Mouse (Mus musculus) embryonic facial prominence, embryonic 14.5 days (tissue): ENCODE results near the gene Pom121l2. TPM values are rescaled to one million over a fixed set of nuclear protein-coding genes. Genes with fewer than 3 reads are reported as not detected.

Source experiments
- ATAC-seq: fragments of 200-750 bp; cut with Nextera tagmentation; 2 replicates; pipeline ENCODE4 v1.8.0; 2017; ENCODE audit warnings: low read depth, moderate number of reproducible peaks, moderate TSS enrichment
- DNase-seq: peaks from one replicate; pipeline ENCODE4 v3.0.0-alpha.2; 2015; ENCODE audit warnings: low spot score
- H3K27ac ChIP-seq: fragments of 300-500 bp; sonication (generic); replicated peaks from 2 replicates; pipeline ENCODE4 v1.5.1; 2014; ENCODE audit warnings: low read depth, mild to moderate bottlenecking, low read length, moderate library complexity
- H3K27me3 ChIP-seq: fragments of 300-500 bp; sonication (generic); replicated peaks from 2 replicates; pipeline ENCODE4 v1.6.1; 2014; ENCODE audit warnings: low read length; ENCODE audit not compliant: control insufficient read depth, insufficient read depth
- H3K36me3 ChIP-seq: fragments of 300-500 bp; sonication (generic); 2 replicates; pipeline ENCODE4 v1.6.1; 2014; ENCODE audit warnings: low read length, mixed read lengths; ENCODE audit not compliant: control insufficient read depth, insufficient read depth
- H3K4me1 ChIP-seq: fragments of 300-500 bp; sonication (generic); 2 replicates; pipeline ENCODE4 v1.6.1; 2014; ENCODE audit warnings: antibody characterized with exemption, low read length; ENCODE audit not compliant: control insufficient read depth, insufficient read depth
- H3K4me2 ChIP-seq: fragments of 300-500 bp; sonication (generic); 2 replicates; pipeline ENCODE4 v1.6.1; 2014; ENCODE audit warnings: low read depth, mild to moderate bottlenecking, low read length, moderate library complexity, mixed read lengths
- H3K4me3 ChIP-seq: fragments of 300-500 bp; sonication (generic); 2 replicates; pipeline ENCODE4 v1.5.1; 2014; ENCODE audit warnings: low read depth, mild to moderate bottlenecking, low read length
- H3K9ac ChIP-seq: fragments of 300-500 bp; sonication (generic); 2 replicates; pipeline ENCODE4 v1.6.1; 2014; ENCODE audit warnings: low read depth, mild to moderate bottlenecking, low read length, moderate library complexity, mixed read lengths
- H3K9me3 ChIP-seq: fragments of 300-500 bp; sonication (generic); 2 replicates; pipeline ENCODE4 v1.6.1; 2016; ENCODE audit warnings: low read length; ENCODE audit not compliant: control insufficient read depth
- WGBS: fragments of 180-500 bp; shearing (Covaris S2); extraction: QIAGEN DNeasy Blood & Tissue Kit; methylation state at CpG from one replicate; pipeline ENCODE4 v1.1.7; 2014; 5-methylcytosine and 5-hydroxymethylcytosine counted together
- polyA plus RNA-seq: library from polyadenylated mRNA; unstranded; fragments of >200 nt; fragmentation: Nextera tagmentation; extraction: Ambion mirVana; gene quantifications from 2 replicates; pipeline ENCODE4 v1.2.1, GENCODE M21; 2014

The Pom121l2 gene
- polyA plus RNA-seq, 1 experiment from 2014 or later = 0.11 TPM

DNA sequence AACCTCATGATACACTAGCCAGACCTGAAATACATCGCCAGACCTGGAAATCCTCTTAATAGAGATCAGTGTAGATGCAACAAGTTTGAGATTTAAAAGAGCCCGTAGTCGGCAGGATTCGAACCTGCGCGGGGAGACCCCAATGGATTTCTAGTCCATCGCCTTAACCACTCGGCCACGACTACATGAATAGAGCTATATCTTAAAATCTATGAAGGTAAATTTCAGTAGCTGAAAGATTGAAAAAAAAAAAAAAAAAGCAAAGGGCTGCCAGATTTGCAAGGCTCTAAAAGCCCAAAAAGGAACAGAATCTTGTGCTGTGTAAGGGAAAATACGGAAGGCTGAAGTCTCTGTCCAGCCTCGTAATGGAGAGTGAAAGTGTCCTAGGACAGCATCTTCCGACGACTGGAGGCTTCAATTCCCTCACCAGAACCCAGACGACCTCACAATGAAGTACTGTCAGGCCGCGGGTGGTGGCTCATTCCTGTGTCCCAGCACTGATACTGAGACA, 40.1 kb upstream of the Pom121l2 start:
- DNase-seq = peak; percentile 88
- Histone ChIP-seq H3K36me3 (no peaks in the 10 kb centered on the region), H3K9ac (peak overlapping the region; percentile 65), H3K27me3 (no peaks in the 10 kb centered on the region), H3K4me3 (peak overlapping the region; percentile 58), H3K4me2 (peak overlapping the region; percentile 64), H3K9me3 (no peaks in the 10 kb centered on the region), H3K27ac (peak overlapping the region; percentile 68), H3K4me1 (peaks cover 4% of the 10 kb centered on the region; the same call in 1 of the 2 replicates)
- ATAC-seq = peak; percentile 64
- 0% methylated on average over 16 of the region's 16 CpGs for WGBS

- H3K4me2 ChIP-seq = no peak overlapping the region
- peaks cover 6% of the 10 kb centered on the region; the same call in 1 of the 2 replicates for H3K36me3 ChIP-seq
- DNase-seq = no peak
- H3K4me1 ChIP-seq = 0 out of 2 replicates have a peak, but pooled peaks cover 3% of the 10 kb centered on the region
- no peak overlapping the region for H3K9ac ChIP-seq
- no peak overlapping the region for H3K4me3 ChIP-seq
- ATAC-seq = no peak
- no peak overlapping the region for H3K27ac ChIP-seq
- H3K9me3 ChIP-seq = no peaks in the 10 kb centered on the region
- WGBS = 72% methylated on average over 1 of the region's 1 CpGs
- H3K27me3 ChIP-seq = no peaks in the 10 kb centered on the region
Observed at GRCm38 (mm10) chr13:21943644-21944043, 37.4 kb upstream of the Pom121l2 start.

- peak overlapping the region; percentile 86 for H3K4me2 ChIP-seq
- 0 out of 2 replicates have a peak, but pooled peaks cover 3% of the 10 kb centered on the region for H3K4me1 ChIP-seq
- H3K9me3 ChIP-seq = no peaks in the 10 kb centered on the region
- DNase-seq (no peak), ATAC-seq (no peak; the same call in 1 of the 2 replicates)
- H3K36me3 ChIP-seq = peaks cover 12% of the 10 kb centered on the region; the same call in 1 of the 2 replicates
- peak overlapping the region; percentile 85 for H3K27ac ChIP-seq
- peak overlapping the region; percentile 80 for H3K4me3 ChIP-seq
- no peaks in the 10 kb centered on the region for H3K27me3 ChIP-seq
- WGBS = 1% methylated on average over 7 of the region's 7 CpGs
- H3K9ac ChIP-seq = peak overlapping the region; percentile 88
Observed at GRCm38 (mm10) chr13:21944592-21944925, 36.4 kb upstream of the Pom121l2 start.

DNA sequence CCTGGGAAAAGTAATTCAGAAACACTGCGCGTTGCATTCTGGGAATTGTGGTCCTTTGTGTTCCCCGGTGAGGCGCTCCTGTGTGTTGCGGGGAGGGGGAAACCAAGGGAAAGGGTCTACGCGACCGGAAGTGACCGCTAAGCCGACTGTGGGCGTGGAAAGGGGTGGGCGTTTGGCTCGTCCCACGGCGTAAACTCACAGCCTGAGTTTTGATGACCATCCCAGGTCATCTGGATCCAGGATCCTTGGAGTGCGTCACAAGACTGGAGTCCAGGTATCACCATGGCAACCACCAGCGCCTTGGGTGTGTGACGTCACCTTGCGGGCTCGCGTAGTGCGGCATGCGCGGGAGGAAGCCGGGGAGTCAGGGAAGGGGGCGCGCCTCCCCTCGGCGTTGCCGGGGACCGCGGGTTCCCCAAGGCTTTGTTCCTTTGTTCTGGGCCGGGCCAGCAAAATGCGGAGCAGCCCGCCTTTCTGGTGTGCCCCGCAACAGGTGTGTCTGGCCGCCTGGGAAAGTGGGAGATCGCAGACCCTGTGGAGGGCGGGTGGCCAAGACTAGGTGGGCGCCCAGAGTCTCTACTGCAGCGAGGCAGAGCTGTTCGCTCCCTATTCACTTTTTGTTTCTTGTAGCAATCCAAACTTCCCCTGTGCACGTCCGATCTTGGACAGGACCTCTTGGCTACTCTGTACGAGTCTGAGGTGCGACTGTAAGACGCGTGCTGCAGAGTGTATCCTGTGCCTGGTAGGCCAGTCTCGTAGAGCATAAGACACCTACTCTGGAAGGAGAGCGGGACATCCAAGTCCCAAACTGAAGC, 35.9 kb upstream of the Pom121l2 start, which contains the start of gene Zfp184:
Gene Zfp184 (plus strand): TSS at position 169 of the 815 bp plus-strand sequence.
- DNase-seq (peak; percentile 98), ATAC-seq (peak; percentile 92)
- 0 out of 2 replicates have a peak, but pooled peaks cover 3% of the 10 kb centered on the region for H3K4me1 ChIP-seq
- peak within 1 kb of the TSS; percentile 88 for H3K9ac ChIP-seq
- H3K4me2 ChIP-seq = peak within 1 kb of the TSS; percentile 86
- under 1% methylated on average over 46 of the region's 50 CpGs for WGBS
- H3K9me3 ChIP-seq = no peaks in the 10 kb centered on the region
- peak within 1 kb of the TSS; percentile 80 for H3K4me3 ChIP-seq
- peak within 1 kb of the TSS; percentile 85 for H3K27ac ChIP-seq
- peaks cover 17% of the 10 kb centered on the region for H3K36me3 ChIP-seq
- H3K27me3 ChIP-seq = no peaks in the 10 kb centered on the region

DNA sequence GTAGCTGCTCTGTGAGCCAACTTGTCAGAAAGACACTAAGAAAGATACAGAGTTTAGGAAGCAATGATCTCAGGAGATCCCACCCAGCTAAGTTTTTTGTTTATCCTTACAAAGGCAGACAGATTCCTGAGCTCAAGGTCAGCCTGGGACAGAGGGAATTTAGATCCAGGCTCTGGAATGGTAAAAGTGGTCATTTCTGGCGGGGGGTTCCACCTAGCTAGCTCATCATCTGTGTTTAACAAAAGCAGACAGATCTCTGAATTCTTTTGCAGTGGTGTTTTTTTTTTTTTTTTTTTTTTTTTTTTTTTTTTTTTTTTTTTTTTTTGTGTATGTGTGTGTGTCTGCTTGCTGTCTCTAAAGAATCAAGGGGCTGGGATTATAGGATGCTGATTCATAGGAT, 11.7 kb upstream of the Pom121l2 start:
- no peaks in the 10 kb centered on the region for H3K36me3 ChIP-seq
- ATAC-seq (no peak), DNase-seq (no peak)
- WGBS = 31% methylated on average over 1 of the region's 1 CpGs
- H3K4me1 ChIP-seq = no peaks in the 10 kb centered on the region
- no peak overlapping the region for H3K27ac ChIP-seq
- H3K4me2 ChIP-seq = no peak overlapping the region
- no peaks in the 10 kb centered on the region for H3K9me3 ChIP-seq
- no peak overlapping the region for H3K9ac ChIP-seq
- no peaks in the 10 kb centered on the region for H3K27me3 ChIP-seq
- H3K4me3 ChIP-seq = no peak overlapping the region

- 41% methylated on average over 2 of the region's 2 CpGs for WGBS
- Histone ChIP-seq H3K27me3 (no peaks in the 10 kb centered on the region), H3K4me3 (no peak overlapping the region), H3K9me3 (no peaks in the 10 kb centered on the region), H3K36me3 (no peaks in the 10 kb centered on the region), H3K27ac (no peak overlapping the region), H3K4me2 (no peak overlapping the region), H3K9ac (no peak overlapping the region), H3K4me1 (no peaks in the 10 kb centered on the region)
- no peak for ATAC-seq
- no peak for DNase-seq
Observed at GRCm38 (mm10) chr13:21969816-21970215, 11.2 kb upstream of the Pom121l2 start.

DNA sequence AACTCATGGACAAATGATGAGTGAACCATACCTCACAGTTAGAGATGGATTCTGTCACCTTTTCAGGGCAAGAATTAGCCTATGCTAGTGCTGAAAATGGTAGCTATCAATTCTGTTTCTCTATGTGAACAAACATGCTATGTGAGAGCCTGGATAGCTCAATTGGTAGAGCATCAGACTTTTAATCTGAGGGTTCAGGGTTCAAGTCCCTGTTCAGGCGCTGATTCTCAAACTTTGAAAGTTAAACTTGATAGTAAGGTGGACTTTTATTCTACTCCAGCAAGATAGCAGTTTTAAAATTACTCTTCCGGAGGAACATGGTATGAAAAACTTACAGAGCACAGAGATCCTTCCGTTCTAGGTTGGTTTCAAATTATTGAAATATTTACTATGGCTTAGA, 9.4 kb upstream of the Pom121l2 start:
- no peak overlapping the region for H3K4me3 ChIP-seq
- H3K27me3 ChIP-seq = no peaks in the 10 kb centered on the region
- no peak for DNase-seq
- no peaks in the 10 kb centered on the region for H3K9me3 ChIP-seq
- H3K4me2 ChIP-seq = no peak overlapping the region
- no peak for ATAC-seq
- H3K27ac ChIP-seq = no peak overlapping the region
- no peaks in the 10 kb centered on the region for H3K4me1 ChIP-seq
- no peak overlapping the region for H3K9ac ChIP-seq
- WGBS = 33% methylated on average over 3 of the region's 3 CpGs
- H3K36me3 ChIP-seq = no peaks in the 10 kb centered on the region

DNA sequence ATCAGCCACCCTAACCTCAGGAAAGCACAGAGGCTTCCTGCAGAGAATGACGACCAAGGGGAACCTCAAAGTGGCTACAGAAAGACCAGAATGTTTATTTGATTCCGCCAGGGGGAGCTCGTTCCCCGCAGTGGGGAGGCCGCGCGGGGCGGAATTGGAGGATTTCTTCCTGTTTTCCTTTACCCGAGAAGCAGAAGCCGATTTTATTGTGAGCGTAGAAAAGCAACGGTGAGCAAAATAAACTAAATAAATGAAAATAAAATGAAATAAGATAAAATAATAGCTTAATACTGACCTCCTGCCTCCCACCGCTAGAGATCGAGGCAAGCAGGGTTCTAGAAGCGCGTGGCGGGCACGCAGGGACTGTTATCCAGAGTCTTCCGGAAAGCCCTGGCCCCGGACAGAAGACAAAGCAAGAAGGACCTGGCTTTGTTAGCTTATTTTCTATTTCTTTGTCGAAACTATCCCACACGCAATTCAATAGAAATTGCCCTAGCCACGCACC, 6.7 kb upstream of the Pom121l2 start:
- Histone ChIP-seq H3K27me3 (peaks cover 4% of the 10 kb centered on the region), H3K4me2 (peak overlapping the region; percentile 47), H3K4me1 (no peaks in the 10 kb centered on the region), H3K36me3 (no peaks in the 10 kb centered on the region), H3K9ac (peak overlapping the region; percentile 73), H3K27ac (peak overlapping the region; percentile 90), H3K9me3 (no peaks in the 10 kb centered on the region), H3K4me3 (peak overlapping the region; percentile 62)
- DNase-seq = peak; percentile 94
- under 1% methylated on average over 23 of the region's 23 CpGs for WGBS
- ATAC-seq = peak; percentile 89
